Mouse (Mus musculus) C2C12 (cell line): ENCODE measurements around the gene Myo1f. TPM values are rescaled to one million over a fixed set of nuclear protein-coding genes. Genes with fewer than 3 reads are reported as not detected.

Experiments used
- H3K27me3 ChIP-seq: one replicate; pipeline ENCODE4 v1.6.1; 2011; ENCODE audit not compliant: control insufficient read depth, insufficient read depth, insufficient read length
- H3K36me3 ChIP-seq: one replicate; pipeline ENCODE4 v1.6.1; 2011; ENCODE audit not compliant: control insufficient read depth, insufficient read depth
- H3K4me3 ChIP-seq: one replicate; pipeline ENCODE4 v1.5.1; 2011; ENCODE audit warnings: mild to moderate bottlenecking, control low read depth; ENCODE audit not compliant: poor library complexity, insufficient read depth, severe bottlenecking
- H3K79me2 ChIP-seq: one replicate; pipeline ENCODE4 v1.6.1; 2011; ENCODE audit not compliant: control insufficient read depth, insufficient read depth
- H3K79me3 ChIP-seq: one replicate; pipeline ENCODE4 v1.6.1; 2011; ENCODE audit warnings: low read depth, control low read depth
- H3ac ChIP-seq: one replicate; pipeline ENCODE3; 2011; ENCODE audit warnings: low read depth; ENCODE audit not compliant: control insufficient read depth, insufficient read length
- CEBPB ChIP-seq: IDR thresholded peaks from one replicate; pipeline ENCODE4 v1.6.1; 2011; ENCODE audit warnings: low read depth, mild to moderate bottlenecking, control low read depth, moderate library complexity
- CTCF ChIP-seq: IDR thresholded peaks from one replicate; pipeline ENCODE4 v1.5.1; 2011; ENCODE audit not compliant: control insufficient read depth, insufficient read depth, insufficient read length
- FOSL1 ChIP-seq: IDR thresholded peaks from one replicate; pipeline ENCODE4 v1.8.0; 2011; ENCODE audit warnings: mild to moderate bottlenecking, low read length; ENCODE audit not compliant: poor library complexity, insufficient read depth, severe bottlenecking
- MAX ChIP-seq: IDR thresholded peaks from one replicate; pipeline ENCODE4 v1.6.1; 2011; ENCODE audit warnings: mild to moderate bottlenecking, control low read depth
- MYOD1 ChIP-seq: IDR thresholded peaks from one replicate; pipeline ENCODE4 v1.6.1; 2011; ENCODE audit warnings: low read depth; ENCODE audit not compliant: control insufficient read depth, insufficient read length
- MYOG ChIP-seq: IDR thresholded peaks from one replicate; pipeline ENCODE4 v1.6.1; 2011; ENCODE audit not compliant: control insufficient read depth, insufficient read length; ENCODE audit errors: extremely low read depth
- USF1 ChIP-seq: IDR thresholded peaks from one replicate; pipeline ENCODE4 v1.6.1; 2011; ENCODE audit warnings: low read depth, mild to moderate bottlenecking, control low read depth, moderate library complexity
- polyA plus RNA-seq: library from polyadenylated mRNA; unstranded; fragments of >200 nt; fragmentation: generic; extraction: Trizol; gene quantifications from one replicate; pipeline ENCODE4 v1.2.1, GENCODE M21; 2012; ENCODE audit warnings: missing spikeins

The Myo1f gene
- polyA plus RNA-seq, 1 experiment = not detected

GRCm38 (mm10) chr17:33630171-33630895 is 74.8 kb downstream of the Myo1f start:
- Histone ChIP-seq H3K27me3 (no peaks in the 10 kb centered on the region), H3ac (no peak overlapping the region), H3K36me3 (peaks cover 18% of the 10 kb centered on the region), H3K79me2 (peaks cover 11% of the 10 kb centered on the region), H3K79me3 (peaks cover 3% of the 10 kb centered on the region), H3K4me3 (no peak overlapping the region)
- TF ChIP-seq USF1 (no peak), MYOG (no peak), MYOD1 (no peak), CTCF (no peak), MAX (no peak), FOSL1 (no peak), CEBPB (no peak)

GRCm38 (mm10) chr17:33631236-33631635 is 75.7 kb downstream of the Myo1f start:
- no peak for TF ChIP-seq USF1
- no peak for TF ChIP-seq CTCF
- no peak for TF ChIP-seq CEBPB
- no peak for TF ChIP-seq MYOD1
- peaks cover 18% of the 10 kb centered on the region for H3K36me3 ChIP-seq

GRCm38 (mm10) chr17:33631796-33632195 is 76.3 kb downstream of the Myo1f start:
- Histone ChIP-seq H3K27me3 (no peaks in the 10 kb centered on the region), H3K79me3 (peaks cover 3% of the 10 kb centered on the region), H3K4me3 (no peak overlapping the region), H3K36me3 (peaks cover 18% of the 10 kb centered on the region), H3K79me2 (peaks cover 11% of the 10 kb centered on the region), H3ac (no peak overlapping the region)
- no peak for TF ChIP-seq MYOG
- no peak for TF ChIP-seq CTCF
- TF ChIP-seq FOSL1 = no peak
- TF ChIP-seq CEBPB = no peak
- TF ChIP-seq USF1 = no peak
- no peak for TF ChIP-seq MYOD1
- no peak for TF ChIP-seq MAX

More at GRCm38 (mm10) chr17:33631236-33631635, 75.7 kb downstream of the Myo1f start:
- no peaks in the 10 kb centered on the region for H3K27me3 ChIP-seq
- peaks cover 11% of the 10 kb centered on the region for H3K79me2 ChIP-seq
- no peak overlapping the region for H3K4me3 ChIP-seq
- no peak overlapping the region for H3ac ChIP-seq
- peaks cover 3% of the 10 kb centered on the region for H3K79me3 ChIP-seq

GRCm38 (mm10) chr17:33637038-33637437 is 81.5 kb downstream of the Myo1f start:
- peaks cover 20% of the 10 kb centered on the region for H3K36me3 ChIP-seq

DNA sequence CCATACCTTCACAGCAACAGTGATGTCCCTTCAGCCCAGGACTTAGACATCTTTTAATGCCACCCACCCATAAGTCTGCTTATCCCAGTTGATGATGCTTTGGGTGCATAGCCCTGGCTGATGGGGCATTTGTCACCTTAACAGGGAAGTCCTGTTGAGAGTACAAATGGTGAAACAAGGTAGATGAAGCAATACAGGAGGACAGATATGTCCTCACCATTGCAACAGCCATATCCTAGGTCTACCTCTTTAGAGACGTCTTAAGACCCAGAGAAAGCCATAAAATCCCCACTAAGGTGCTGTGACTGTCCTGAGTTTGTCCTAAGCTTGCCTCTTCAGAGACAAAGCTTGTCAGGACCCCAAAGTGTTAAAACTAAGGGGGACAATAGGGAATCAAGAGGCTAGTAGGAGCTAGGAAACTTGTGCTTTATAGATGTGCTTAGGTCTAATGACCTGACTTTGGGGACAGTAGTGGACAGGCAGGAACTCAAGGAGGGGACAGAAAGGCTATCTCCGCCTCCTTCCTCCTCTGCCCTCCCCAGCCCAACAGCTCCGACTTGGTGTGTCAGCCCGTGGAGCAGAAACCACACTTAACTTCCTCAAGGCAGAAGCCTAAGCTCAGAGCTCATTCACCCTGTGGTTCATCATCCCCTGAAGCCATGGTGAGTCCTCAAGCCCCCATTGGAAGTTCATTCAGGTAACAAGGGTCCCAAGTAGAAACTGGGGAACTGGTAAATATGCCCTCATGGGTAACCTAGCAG is 82.2 kb downstream of the Myo1f start, which contains the start of gene Pram1:
Pram1 (plus strand) TSS at position 541 of the 761 bp plus-strand sequence.
- Histone ChIP-seq H3K36me3 (peaks cover 27% of the 10 kb centered on the region), H3ac (no peak within 1 kb of the TSS), H3K27me3 (no peaks in the 10 kb centered on the region), H3K4me3 (no peak within 1 kb of the TSS), H3K79me3 (no peaks in the 10 kb centered on the region), H3K79me2 (no peaks in the 10 kb centered on the region)
- TF ChIP-seq MYOD1 (no peak), CTCF (no peak)

More at GRCm38 (mm10) chr17:33637038-33637437, 81.5 kb downstream of the Myo1f start:
- H3K79me2 ChIP-seq = no peaks in the 10 kb centered on the region
- TF ChIP-seq CTCF = no peak
- no peak for TF ChIP-seq USF1
- TF ChIP-seq MYOG = no peak
- TF ChIP-seq CEBPB = no peak
- no peak for TF ChIP-seq MAX
- TF ChIP-seq FOSL1 = no peak
- TF ChIP-seq MYOD1 = no peak
- H3K27me3 ChIP-seq = no peaks in the 10 kb centered on the region
- H3ac ChIP-seq = no peak overlapping the region
- no peak overlapping the region for H3K4me3 ChIP-seq
- no peaks in the 10 kb centered on the region for H3K79me3 ChIP-seq
